Comparison of ENCODE assay signal across 15 mouse cellular contexts in genomic region chr12:16829785-16830184, GRCm38 (mm10). TPM values are rescaled to one million over a fixed set of nuclear protein-coding genes. Genes with fewer than 3 reads are reported as not detected.
DNase-seq lines count a peak whose midpoint lies in the region; ATAC-seq and TF ChIP-seq lines count a peak whose summit lies in the region.
"Had no signal": no experiment of that assay in that cellular context is flagged by ENCODE, and none has a peak within 500 bp of the region (broad histone marks: within the 10 kb centered on the region; RNA-seq: fewer than 3 reads in every experiment).

No protein-coding gene starts in this region.

- no peak overlapping the region for H3K27ac ChIP-seq in intestine, postnatal 0 days (ENCODE audit: low read depth, low read length)
- H3K27ac ChIP-seq in intestine, embryonic 16.5 days (ENCODE audit: low read length): no peak overlapping the region
- H3K27ac ChIP-seq in midbrain, postnatal 0 days (ENCODE audit: low read depth, low read length): no peak overlapping the region
- no peak overlapping the region for H3K27ac ChIP-seq in midbrain, embryonic 16.5 days (ENCODE audit: low read length)
- H3K27ac ChIP-seq: embryonic facial prominence, embryonic 12.5 days; neural tube, embryonic 13.5 days; stomach, embryonic 15.5 days had no signal

- H3K36me3 ChIP-seq in intestine, postnatal 0 days (ENCODE audit: control insufficient read depth, insufficient read depth): peaks cover 14% of the 10 kb centered on the region
- peaks cover 3% of the 10 kb centered on the region; the same call in 1 of the 2 replicates for H3K36me3 ChIP-seq in intestine, embryonic 16.5 days (ENCODE audit: control insufficient read depth, insufficient read depth, low read length)
- peaks cover 14% of the 10 kb centered on the region for H3K36me3 ChIP-seq in midbrain, postnatal 0 days (ENCODE audit: insufficient read depth, low read length)
- H3K36me3 ChIP-seq in midbrain, embryonic 16.5 days (ENCODE audit: control insufficient read depth, insufficient read depth, low read length): peaks cover 9% of the 10 kb centered on the region; the same call in 1 of the 2 replicates

- H3K4me3 ChIP-seq in intestine, postnatal 0 days (ENCODE audit: low read depth, low read length): no peak overlapping the region
- no peak overlapping the region for H3K4me3 ChIP-seq in intestine, embryonic 16.5 days (ENCODE audit: low read length)
- no peak overlapping the region for H3K4me3 ChIP-seq in midbrain, postnatal 0 days (ENCODE audit: low read depth, low read length)
- no peak overlapping the region for H3K4me3 ChIP-seq in midbrain, embryonic 16.5 days (ENCODE audit: low read depth, low read length)
- H3K4me3 ChIP-seq: embryonic facial prominence, embryonic 12.5 days; neural tube, embryonic 13.5 days; stomach, embryonic 15.5 days had no signal

- DNase-seq in midbrain, postnatal 0 days (ENCODE audit: low spot score): no peak
- DNase-seq in adrenal gland, postnatal 36 days: peak; percentile 44 to 67
- DNase-seq in spleen, postnatal 10 days (ENCODE audit: low spot score in 2 of 2): no peak
- no peak for DNase-seq in gastrocnemius, postnatal 36 days
- DNase-seq: cerebellum, adult 9-11 months; gastrocnemius, postnatal 25 days; kidney, adult 11 months; midbrain, embryonic 14.5 days had no signal

- H3K4me1 ChIP-seq in intestine, postnatal 0 days (replicated peaks; ENCODE audit: control insufficient read depth, insufficient read depth, low read length): no peaks in the 10 kb centered on the region
- H3K4me1 ChIP-seq in intestine, embryonic 16.5 days (ENCODE audit: control insufficient read depth, insufficient read depth, low read length): no peaks in the 10 kb centered on the region
- H3K4me1 ChIP-seq in midbrain, postnatal 0 days (ENCODE audit: insufficient read depth, low read length): no peaks in the 10 kb centered on the region
- H3K4me1 ChIP-seq in midbrain, embryonic 16.5 days (ENCODE audit: control insufficient read depth, insufficient read depth, low read length): no peaks in the 10 kb centered on the region
- H3K4me1 ChIP-seq: neural tube, embryonic 13.5 days; stomach, embryonic 15.5 days had no signal

- peak; percentile 64 for TF ChIP-seq CTCF in intestine, postnatal 0 days (IDR thresholded peaks at IDR 0.05; ENCODE audit: low read depth)
- TF ChIP-seq CTCF in midbrain, postnatal 0 days (IDR thresholded peaks at IDR 0.05): peak; percentile 44

- no peaks in the 10 kb centered on the region for H3K27me3 ChIP-seq in intestine, postnatal 0 days (replicated peaks; ENCODE audit: control insufficient read depth, insufficient read depth, low read length)
- H3K27me3 ChIP-seq in intestine, embryonic 16.5 days (replicated peaks; ENCODE audit: control insufficient read depth, insufficient read depth, low read length): no peaks in the 10 kb centered on the region
- H3K27me3 ChIP-seq in midbrain, postnatal 0 days (ENCODE audit: insufficient read depth, low read length): no peaks in the 10 kb centered on the region
- no peaks in the 10 kb centered on the region for H3K27me3 ChIP-seq in midbrain, embryonic 16.5 days (ENCODE audit: control insufficient read depth, insufficient read depth, low read depth, low read length)
- H3K27me3 ChIP-seq: embryonic facial prominence, embryonic 12.5 days; neural tube, embryonic 13.5 days; stomach, embryonic 15.5 days had no signal

- no peak overlapping the region for H3K4me2 ChIP-seq in intestine, postnatal 0 days (replicated peaks; ENCODE audit: low read depth)
- H3K4me2 ChIP-seq in intestine, embryonic 16.5 days (ENCODE audit: low read depth, low read length): no peak overlapping the region
- no peak overlapping the region for H3K4me2 ChIP-seq in midbrain, postnatal 0 days (ENCODE audit: low read depth, low read length, poor library complexity, severe bottlenecking)
- no peak overlapping the region for H3K4me2 ChIP-seq in midbrain, embryonic 16.5 days (ENCODE audit: low read length)
- H3K4me2 ChIP-seq: embryonic facial prominence, embryonic 12.5 days; neural tube, embryonic 13.5 days; stomach, embryonic 15.5 days had no signal

- ATAC-seq in intestine, postnatal 0 days: no peak
- ATAC-seq in intestine, embryonic 16.5 days: no peak
- ATAC-seq in midbrain, postnatal 0 days (ENCODE audit: low FRiP score): no peak
- no peak for ATAC-seq in midbrain, embryonic 16.5 days

- WGBS in intestine, postnatal 0 days: 93% methylated on average over 2 of the region's 2 CpGs
- 80% methylated on average over 2 of the region's 2 CpGs for WGBS in intestine, embryonic 16.5 days
- WGBS in midbrain, postnatal 0 days: 82% methylated on average over 2 of the region's 2 CpGs
- WGBS in midbrain, embryonic 16.5 days: 83% methylated on average over 2 of the region's 2 CpGs

- intact Hi-C loops in gastrocnemius, postnatal 36 days (cut with DNase I): loop anchor here (10.0 kb wide), 1 partner anchor 105 kb away; no protein-coding TSS in a partner anchor

- no peak overlapping the region for H3K9ac ChIP-seq in intestine, postnatal 0 days (ENCODE audit: low read depth, low read length)
- H3K9ac ChIP-seq in intestine, embryonic 16.5 days (ENCODE audit: low read depth, low read length): no peak overlapping the region
- H3K9ac ChIP-seq in midbrain, postnatal 0 days (replicated peaks; ENCODE audit: low read length, poor library complexity, severe bottlenecking): no peak overlapping the region
- H3K9ac ChIP-seq in midbrain, embryonic 16.5 days (ENCODE audit: low read depth, low read length): no peak overlapping the region
- H3K9ac ChIP-seq: embryonic facial prominence, embryonic 12.5 days; neural tube, embryonic 13.5 days; stomach, embryonic 15.5 days had no signal

- no peaks in the 10 kb centered on the region for H3K9me3 ChIP-seq in intestine, postnatal 0 days (ENCODE audit: control insufficient read depth)
- no peaks in the 10 kb centered on the region for H3K9me3 ChIP-seq in intestine, embryonic 16.5 days (ENCODE audit: control insufficient read depth, low read length)
- H3K9me3 ChIP-seq in midbrain, postnatal 0 days (ENCODE audit: low read length): no peaks in the 10 kb centered on the region
- H3K9me3 ChIP-seq in midbrain, embryonic 16.5 days (replicated peaks; ENCODE audit: control insufficient read depth, low read length, poor library complexity, severe bottlenecking): no peaks in the 10 kb centered on the region
- H3K9me3 ChIP-seq: embryonic facial prominence, embryonic 12.5 days; neural tube, embryonic 13.5 days; stomach, embryonic 15.5 days had no signal

RNA-seq across cellular contexts. Expression of gene E2f6, which starts 19.0 kb away (rescaled TPM):
- polyA plus RNA-seq in intestine, postnatal 0 days (2015; fragmentation: Nextera tagmentation; extraction: Ambion mirVana): 11.7 and 12.1 TPM in 2 replicates
- polyA plus RNA-seq in intestine, embryonic 16.5 days (2015; fragmentation: Nextera tagmentation; extraction: Ambion mirVana): 28.9 and 29.5 TPM in 2 replicates
- total RNA-seq in midbrain, postnatal 0 days (2014; rRNA removed): 15.8 and 23.1 TPM in 2 replicates
- 17.1 and 19.3 TPM in 2 replicates for polyA plus RNA-seq in midbrain, postnatal 0 days (2015; fragmentation: Nextera tagmentation; extraction: Ambion mirVana)
- polyA plus RNA-seq in midbrain, embryonic 16.5 days (2015; fragmentation: Nextera tagmentation; extraction: Ambion mirVana): 23.7 and 26.8 TPM in 2 replicates
- 10 to 100 TPM; 33.8 to 39.0 TPM for total RNA-seq in adrenal gland, postnatal 36 days (2021)
- total RNA-seq in gastrocnemius, postnatal 36 days (2021): 100 to 1,000 TPM; 116 to 120 TPM

RNA-seq across cellular contexts. Expression of gene Greb1, which starts 29.1 kb away (rescaled TPM):
- polyA plus RNA-seq in intestine, postnatal 0 days (2015; fragmentation: Nextera tagmentation; extraction: Ambion mirVana): 2.5 and 3.4 TPM in 2 replicates
- 3.8 and 5.4 TPM in 2 replicates for polyA plus RNA-seq in intestine, embryonic 16.5 days (2015; fragmentation: Nextera tagmentation; extraction: Ambion mirVana)
- total RNA-seq in midbrain, postnatal 0 days (2014; rRNA removed): 1.3 and 3.7 TPM in 2 replicates
- polyA plus RNA-seq in midbrain, postnatal 0 days (2015; fragmentation: Nextera tagmentation; extraction: Ambion mirVana): 0.39 and 0.43 TPM in 2 replicates
- polyA plus RNA-seq in midbrain, embryonic 16.5 days (2015; fragmentation: Nextera tagmentation; extraction: Ambion mirVana): 0.98 and 2.4 TPM in 2 replicates
- total RNA-seq in adrenal gland, postnatal 36 days (2021): 10 to 100 TPM; 29.2 to 77.1 TPM
- total RNA-seq in gastrocnemius, postnatal 36 days (2021): 1 to 10 TPM in 1 of 2 experiments, under 1 TPM in 1; 0.86 to 1.1 TPM
- total RNA-seq: hematopoietic stem cell, adult 5-6 weeks had no signal

Comparison
In these comparisons a context has a peak if more than half of its experiments do, and no peak if none do; other contexts are left out.
1. DNase-seq: peak in adrenal gland, postnatal 36 days (2 of 2); none in midbrain, postnatal 0 days (single experiment), spleen, postnatal 10 days (0 of 2) and gastrocnemius, postnatal 36 days (0 of 2).